Mouse (Mus musculus) CH12.LX (cell line): Measurements from ENCODE around the gene Entpd5. TPM values are rescaled to one million over a fixed set of nuclear protein-coding genes. Genes with fewer than 3 reads are reported as not detected.

Experiments
- DNase-seq: peaks from one replicate; pipeline ENCODE4 v3.0.0-alpha.2; 2013; ENCODE audit errors: extremely low read depth
- H3K27ac ChIP-seq: 2 replicates; pipeline ENCODE4 v1.5.1; 2012; ENCODE audit warnings: low read depth, mild to moderate bottlenecking, control low read depth, moderate library complexity; ENCODE audit not compliant: insufficient read depth
- H3K27me3 ChIP-seq: replicated peaks from 2 replicates; pipeline ENCODE3; 2012; ENCODE audit warnings: inconsistent platforms
- H3K36me3 ChIP-seq, 2 experiments: replicated peaks in 1 of 2; 2 replicates each; pipeline versions ENCODE3 to v1.6.1; 2012; ENCODE audit warnings: inconsistent platforms in 1 of 2, low read length in 1 of 2, mild to moderate bottlenecking in 1 of 2, mixed read lengths in 1 of 2, moderate library complexity in 1 of 2; ENCODE audit not compliant: control insufficient read depth in 1 of 2, insufficient read depth in 1 of 2
- H3K4me1 ChIP-seq, 2 experiments: 2 replicates each; pipeline ENCODE4 v1.6.1; 2012; ENCODE audit warnings: inconsistent platforms in 1 of 2, moderate library complexity in 1 of 2; ENCODE audit not compliant: insufficient read depth in 2 of 2, control insufficient read depth in 1 of 2
- H3K4me2 ChIP-seq: 2 replicates; pipeline ENCODE4 v1.6.1; 2012; ENCODE audit warnings: low read depth, mild to moderate bottlenecking, control low read depth; ENCODE audit not compliant: poor library complexity, insufficient read depth, severe bottlenecking
- H3K4me3 ChIP-seq, 3 experiments: fragments of 150-350 bp in 1 of 3; sonication (generic) in 1 of 3; replicated peaks in 1 of 3; 2 replicates each; pipeline versions ENCODE3 to v1.5.1; 2011 to 2012; ENCODE audit warnings: low read depth in 2 of 3, low read length in 2 of 3, mild to moderate bottlenecking in 2 of 3, moderate library complexity in 2 of 3, control low read depth in 1 of 3, improper control_type of control experiment in 1 of 3, inconsistent platforms in 1 of 3, mixed read lengths in 1 of 3; ENCODE audit not compliant: poor library complexity in 1 of 3
- H3K79me2 ChIP-seq: replicated peaks from 2 replicates; pipeline ENCODE4 v1.6.1; 2012; ENCODE audit warnings: mild to moderate bottlenecking, moderate library complexity; ENCODE audit not compliant: control insufficient read depth, poor library complexity, insufficient read depth, severe bottlenecking; ENCODE audit errors: extremely low read depth
- H3K9ac ChIP-seq: 2 replicates; pipeline ENCODE4 v1.6.1; 2012; ENCODE audit warnings: low read depth, mild to moderate bottlenecking, control low read depth, moderate library complexity; ENCODE audit not compliant: insufficient read depth
- H3K9me3 ChIP-seq: replicated peaks from 2 replicates; pipeline ENCODE3; 2012; ENCODE audit warnings: low read length, inconsistent platforms, mixed read lengths
- BHLHE40 ChIP-seq: IDR thresholded peaks from 2 replicates; pipeline ENCODE4 v1.6.1; 2011; ENCODE audit warnings: mild to moderate bottlenecking, low read depth, low read length, improper control_type of control experiment
- CHD1 ChIP-seq: IDR thresholded peaks from 2 replicates; pipeline ENCODE4 v1.6.1; 2012; ENCODE audit warnings: low read depth, low read length, improper control_type of control experiment, inconsistent platforms
- CTCF ChIP-seq, 2 experiments: IDR thresholded peaks in 1 of 2; conservative IDR thresholded peaks in 1 of 2; 2 replicates each; pipeline ENCODE4 v1.5.1; 2011 to 2012; ENCODE audit warnings: low read depth in 2 of 2, low read length in 2 of 2, improper control_type of control experiment in 1 of 2, inconsistent platforms in 1 of 2, mild to moderate bottlenecking in 1 of 2, moderate library complexity in 1 of 2
- E2F4 ChIP-seq: IDR thresholded peaks from 2 replicates; pipeline ENCODE4 v1.6.1; 2011; ENCODE audit warnings: low read depth, low read length, improper control_type of control experiment; ENCODE audit not compliant: insufficient replicate concordance
- ELF1 ChIP-seq: IDR thresholded peaks from 2 replicates; pipeline ENCODE4 v1.6.1; 2014; ENCODE audit warnings: low read depth, mild to moderate bottlenecking, inconsistent platforms, low read length, improper control_type of control experiment
- EP300 ChIP-seq: IDR thresholded peaks from 2 replicates; pipeline ENCODE4 v1.6.1; 2011; ENCODE audit warnings: low read length, improper control_type of control experiment
- ETS1 ChIP-seq: conservative IDR thresholded peaks from 2 replicates; pipeline ENCODE4 v1.6.1; 2012; ENCODE audit warnings: low read depth, mild to moderate bottlenecking, inconsistent platforms, low read length, improper control_type of control experiment, moderate library complexity
- HCFC1 ChIP-seq: IDR thresholded peaks from 2 replicates; pipeline ENCODE4 v1.6.1; 2012; ENCODE audit warnings: low read depth, mild to moderate bottlenecking, inconsistent platforms, low read length, improper control_type of control experiment
- IRF4 ChIP-seq: IDR thresholded peaks from 2 replicates; pipeline ENCODE4 v1.6.1; 2014; ENCODE audit warnings: low read depth, mild to moderate bottlenecking, inconsistent platforms, low read length, improper control_type of control experiment
- JUN ChIP-seq: IDR thresholded peaks from 2 replicates; pipeline ENCODE4 v1.6.1; 2011; ENCODE audit warnings: low read depth, mild to moderate bottlenecking, low read length, improper control_type of control experiment, moderate library complexity; ENCODE audit not compliant: insufficient read depth
- KAT2A ChIP-seq: IDR thresholded peaks from 2 replicates; pipeline ENCODE4 v1.6.1; 2012; ENCODE audit warnings: low read length, improper control_type of control experiment, inconsistent platforms; ENCODE audit not compliant: insufficient replicate concordance
- MAX ChIP-seq: IDR thresholded peaks from 2 replicates; pipeline ENCODE4 v1.6.1; 2011; ENCODE audit warnings: low read length, improper control_type of control experiment
- MEF2A ChIP-seq: IDR thresholded peaks from 2 replicates; pipeline ENCODE4 v1.6.1; 2014; ENCODE audit warnings: low read depth, mild to moderate bottlenecking, inconsistent platforms, low read length, improper control_type of control experiment, borderline replicate concordance
- MXI1 ChIP-seq: IDR thresholded peaks from 2 replicates; pipeline ENCODE4 v1.6.1; 2011; ENCODE audit warnings: mild to moderate bottlenecking, low read depth, low read length, improper control_type of control experiment
- MYC ChIP-seq: IDR thresholded peaks from 2 replicates; pipeline ENCODE4 v1.6.1; 2011; ENCODE audit warnings: low read depth, mild to moderate bottlenecking, improper control_type of control experiment, low read length
- NELFE ChIP-seq: IDR thresholded peaks from 2 replicates; pipeline ENCODE4 v1.6.1; 2011; ENCODE audit warnings: low read depth, low read length, improper control_type of control experiment
- NRF1 ChIP-seq: IDR thresholded peaks from 2 replicates; pipeline ENCODE4 v1.6.1; 2014; ENCODE audit warnings: low read depth, mild to moderate bottlenecking, inconsistent platforms, low read length, improper control_type of control experiment, moderate library complexity
- POLR2A ChIP-seq: IDR thresholded peaks from 2 replicates; pipeline ENCODE4 v1.6.1; 2011; ENCODE audit warnings: low read depth, mild to moderate bottlenecking, improper control_type of control experiment, low read length
- POLR2AphosphoS2 ChIP-seq: IDR thresholded peaks from 2 replicates; pipeline ENCODE4 v1.6.1; 2011; ENCODE audit warnings: low read depth, low read length, improper control_type of control experiment
- RCOR1 ChIP-seq: conservative IDR thresholded peaks from 2 replicates; pipeline ENCODE4 v1.6.1; 2012; ENCODE audit warnings: low read depth, mild to moderate bottlenecking, inconsistent platforms, low read length, improper control_type of control experiment
- SIN3A ChIP-seq: IDR thresholded peaks from 2 replicates; pipeline ENCODE4 v1.6.1; 2012; ENCODE audit warnings: low read length, improper control_type of control experiment, inconsistent platforms
- SMC3 ChIP-seq: IDR thresholded peaks from 2 replicates; pipeline ENCODE4 v1.6.1; 2011; ENCODE audit warnings: low read depth, low read length, improper control_type of control experiment
- UBTF ChIP-seq: IDR thresholded peaks from 2 replicates; pipeline ENCODE4 v1.6.1; 2012; ENCODE audit warnings: low read depth, mild to moderate bottlenecking, inconsistent platforms, low read length, improper control_type of control experiment, moderate library complexity
- USF1 ChIP-seq: IDR thresholded peaks from 2 replicates; pipeline ENCODE4 v1.6.1; 2014; ENCODE audit warnings: low read depth, mild to moderate bottlenecking, inconsistent platforms, low read length, improper control_type of control experiment
- USF2 ChIP-seq: conservative IDR thresholded peaks from 2 replicates; pipeline ENCODE4 v1.6.1; 2011; ENCODE audit warnings: low read depth, low read length, improper control_type of control experiment
- dilution Hi-C: fragments of 300-500 bp; cut with MboI; formaldehyde crosslinking; loops from 2 replicates; pipeline ENCODE4 v1.14.3; 2020; ENCODE audit warnings: low sequenced_read_pairs; ENCODE audit not compliant: extremely low pct_unique_long_range_greater_than_20kb, extremely low pct_ligation_motif_present
- in situ Hi-C: fragments of 300-500 bp; cut with MboI; formaldehyde crosslinking; loops from 3 replicates; pipeline ENCODE4 v1.14.3; 2019; ENCODE audit warnings: low sequenced_read_pairs, low pct_ligation_motif_present, low pct_unique_long_range_greater_than_20kb, mixed read lengths
- polyA plus RNA-seq: library from polyadenylated mRNA; unstranded; fragments of >175 nt; gene quantifications from 2 replicates; pipeline ENCODE4 v1.2.1, GENCODE M21; 2012; ENCODE audit warnings: low read depth; ENCODE audit not compliant: insufficient read length
- total RNA-seq, 2 experiments: library from RNA; depleted of rRNA; stranded (reverse); fragments of 300-350 nt in 1 of 2; fragments of >200 nt in 1 of 2; gene quantifications; 2 replicates each; pipeline ENCODE4 v1.2.3; 2012 to 2014

Entpd5 gene
- 5.2 and 5.7 TPM in 2 replicates for total RNA-seq (2012; rRNA removed)
- total RNA-seq (2014; rRNA removed) = 5.3 and 5.8 TPM in 2 replicates
- 4.2 and 6.0 TPM in 2 replicates for polyA plus RNA-seq

DNA sequence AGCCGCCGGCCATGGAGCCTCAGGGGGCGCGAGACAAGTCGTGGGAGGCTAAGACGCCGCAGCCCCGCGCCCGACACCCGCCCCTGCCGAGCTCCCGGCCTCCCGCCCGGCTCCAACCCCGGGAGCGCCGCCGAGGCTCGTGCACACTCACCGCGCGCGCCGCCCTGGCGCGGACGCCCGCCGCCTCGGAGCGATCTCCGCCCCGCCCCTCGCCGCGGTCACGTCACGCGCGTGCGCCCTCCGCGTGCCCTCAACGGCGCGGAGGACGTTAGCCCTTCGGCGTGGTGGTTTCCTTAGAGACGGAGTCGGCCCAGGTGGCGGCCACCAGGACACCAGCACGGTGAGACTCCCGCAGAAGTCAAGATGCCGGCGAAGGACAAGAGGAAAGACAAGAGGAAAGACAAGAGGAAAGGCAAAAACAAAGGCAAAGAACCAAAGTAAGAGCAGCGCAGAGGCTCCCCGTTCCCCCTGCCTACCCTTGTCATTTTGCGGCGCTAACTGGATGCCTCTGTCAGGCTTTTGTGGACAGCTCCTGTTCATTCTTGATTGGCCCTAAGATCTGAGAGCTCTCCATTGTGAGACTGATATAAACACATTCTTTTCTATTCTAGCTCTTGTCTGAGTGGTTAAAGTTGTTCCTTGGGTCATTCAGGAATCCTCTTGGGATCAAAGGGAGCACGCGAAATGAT lies at the start of gene Entpd5, which contains the start of gene Bbof1:
Gene Entpd5 (minus strand): TSS at position 211 of the 689 bp plus-strand sequence.
Gene Bbof1 (plus strand): TSS at position 253 of the 689 bp plus-strand sequence.
- Histone ChIP-seq H3K27ac (no peak within 1 kb of the TSS), H3K79me2 (no peaks in the 10 kb centered on the region), H3K9me3 (peaks cover 2% of the 10 kb centered on the region), H3K9ac (peak within 1 kb of the TSS; percentile 36), H3K4me3 (peak within 1 kb of the TSS; percentile 55 to 71 (median 67)), H3K27me3 (peaks cover 16% of the 10 kb centered on the region), H3K4me2 (peak within 1 kb of the TSS; percentile 91), H3K36me3 (no peaks in the 10 kb centered on the region), H3K4me1 (peaks cover 0 to 9% of the 10 kb centered on the region in 2 experiments; a peak in 2 of 4 replicates)
- in situ Hi-C loops (no loop called here), dilution Hi-C loops (no loop called here)
- peak; percentile 76 for TF ChIP-seq SIN3A
- TF ChIP-seq NELFE = peak; percentile 44; the same call in 1 of the 2 replicates
- TF ChIP-seq IRF4 = 0 out of 2 replicates have a peak, but pooled peaks have one; percentile 3
- TF ChIP-seq MXI1 = peak; percentile 91
- TF ChIP-seq BHLHE40 = peak; percentile 78
- no peak for TF ChIP-seq SMC3
- peak; percentile 46; the same call in 1 of the 2 replicates for TF ChIP-seq MAX
- TF ChIP-seq NRF1 = peak; percentile 87
- no peak for TF ChIP-seq JUN
- 0 out of 2 replicates have a peak, but pooled peaks have one; percentile 17 for TF ChIP-seq ELF1
- no peak for TF ChIP-seq MYC
- TF ChIP-seq KAT2A = no peak
- peak; percentile 53; the same call in 1 of the 2 replicates for TF ChIP-seq POLR2A
- DNase-seq = peak; percentile 61

DNA sequence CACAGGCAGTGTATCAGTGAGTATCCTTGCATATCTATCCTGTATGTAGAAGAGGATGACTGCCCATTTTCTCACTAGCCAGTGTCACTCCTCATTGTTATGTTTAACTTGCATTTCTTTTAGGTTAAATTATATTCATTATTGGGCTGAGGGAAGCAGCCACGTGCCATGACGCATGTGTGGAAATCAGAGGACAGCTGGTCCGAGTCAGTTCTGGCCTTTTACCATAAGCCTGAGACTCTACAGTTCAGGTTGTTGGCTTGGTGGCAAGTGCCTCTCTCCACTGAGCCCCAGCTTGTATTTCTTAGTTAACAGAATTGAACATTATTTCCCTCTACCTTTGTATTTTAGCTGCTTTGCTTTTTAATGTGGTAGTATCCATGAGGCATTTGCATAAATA lies 48.1 kb upstream of the Entpd5 start:
- Histone ChIP-seq H3K79me2 (peaks cover 16% of the 10 kb centered on the region), H3K9ac (no peak overlapping the region), H3K4me2 (no peak overlapping the region), H3K27me3 (no peaks in the 10 kb centered on the region), H3K27ac (no peak overlapping the region), H3K4me3 (no peak overlapping the region), H3K9me3 (peaks cover 6% of the 10 kb centered on the region), H3K4me1 (peaks cover 0 to 20% of the 10 kb centered on the region in 2 experiments; a peak in 2 of 4 replicates), H3K36me3 (peaks cover 21 to 61% of the 10 kb centered on the region in 2 experiments)
- DNase-seq = no peak
- TF ChIP-seq MEF2A (no peak), ETS1 (no peak), HCFC1 (no peak), CHD1 (no peak), POLR2AphosphoS2 (no peak), MXI1 (no peak), IRF4 (no peak), CTCF (conservative IDR thresholded peaks at IDR 0.05 in 1 of 2, IDR thresholded peaks at IDR 0.05 in 1 of 2; ENCODE audit: low read depth in 2 of 2, low read length in 2 of 2) (no peak), UBTF (no peak), EP300 (no peak), USF2 (no peak), SMC3 (no peak), E2F4 (no peak), RCOR1 (no peak), NRF1 (no peak), USF1 (no peak), MYC (no peak), JUN (no peak)
- dilution Hi-C loops (no loop called here), in situ Hi-C loops (no loop called here)
